ENCODE assay signal across 16 mouse cellular contexts in genomic region chr5:66949098-66949692, GRCm38 (mm10).
DNase-seq lines count a peak whose midpoint lies in the region; ATAC-seq and TF ChIP-seq lines count a peak whose summit lies in the region.
"Had no signal": no experiment of that assay in that cellular context is flagged by ENCODE, and none has a peak within 500 bp of the region (broad histone marks: within the 10 kb centered on the region; RNA-seq: fewer than 3 reads in every experiment).

No protein-coding gene starts in this region.

- intact Hi-C loops in left cerebral cortex, postnatal 36 days (cut with DNase I): no loop called here

- no peak for TF ChIP-seq CTCF in kidney, postnatal 0 days (IDR thresholded peaks at IDR 0.05; ENCODE audit: low read depth)

- H3K4me3 ChIP-seq in kidney, postnatal 0 days (replicated peaks; ENCODE audit: low read depth, low read length): no peak overlapping the region
- H3K4me3 ChIP-seq in embryonic facial prominence, embryonic 10.5 days: no peak overlapping the region
- no peak overlapping the region for H3K4me3 ChIP-seq in embryonic facial prominence, embryonic 14.5 days (ENCODE audit: low read depth, low read length)
- no peak overlapping the region for H3K4me3 ChIP-seq in limb, embryonic 12.5 days (replicated peaks)
- H3K4me3 ChIP-seq: erythroblast, embryonic 14.5 days; hindbrain, embryonic 12.5 days; liver, embryonic 13.5 days had no signal

- H3K9ac ChIP-seq in kidney, postnatal 0 days (ENCODE audit: low read depth, low read length): no peak overlapping the region
- H3K9ac ChIP-seq in embryonic facial prominence, embryonic 14.5 days (ENCODE audit: low read depth, low read length): no peak overlapping the region
- no peak overlapping the region for H3K9ac ChIP-seq in limb, embryonic 12.5 days (replicated peaks)
- H3K9ac ChIP-seq: hindbrain, embryonic 12.5 days; liver, embryonic 13.5 days had no signal

- no peaks in the 10 kb centered on the region for H3K9me3 ChIP-seq in kidney, postnatal 0 days (replicated peaks; ENCODE audit: low read length)
- peaks cover 6% of the 10 kb centered on the region; the same call in 1 of the 2 replicates for H3K9me3 ChIP-seq in embryonic facial prominence, embryonic 10.5 days
- 0 out of 2 replicates have a peak, but pooled peaks cover 6% of the 10 kb centered on the region for H3K9me3 ChIP-seq in embryonic facial prominence, embryonic 14.5 days (ENCODE audit: control insufficient read depth, low read length)
- H3K9me3 ChIP-seq in limb, embryonic 12.5 days: peaks cover 6% of the 10 kb centered on the region; the same call in 1 of the 2 replicates
- H3K9me3 ChIP-seq: hindbrain, embryonic 12.5 days; liver, embryonic 13.5 days had no signal

- H3K4me1 ChIP-seq in kidney, postnatal 0 days (replicated peaks; ENCODE audit: insufficient read depth, low read length): peaks cover 16% of the 10 kb centered on the region
- peaks cover 22% of the 10 kb centered on the region for H3K4me1 ChIP-seq in embryonic facial prominence, embryonic 10.5 days
- peaks cover 29% of the 10 kb centered on the region for H3K4me1 ChIP-seq in embryonic facial prominence, embryonic 14.5 days (ENCODE audit: control insufficient read depth, insufficient read depth, low read length)
- H3K4me1 ChIP-seq in limb, embryonic 12.5 days (replicated peaks): peaks cover 33% of the 10 kb centered on the region
- H3K4me1 ChIP-seq: liver, embryonic 13.5 days had no signal

- peak; percentile 63 for ATAC-seq in kidney, postnatal 0 days (replicated peaks; ENCODE audit: low FRiP score, low read depth)
- ATAC-seq in embryonic facial prominence, embryonic 14.5 days (ENCODE audit: low read depth): no peak
- ATAC-seq in limb, embryonic 12.5 days (ENCODE audit: insufficient number of reproducible peaks, insufficient read depth, low FRiP score, low TSS enrichment, low read depth): no peak
- ATAC-seq: intestine, postnatal 0 days had no signal

- H3K4me2 ChIP-seq in kidney, postnatal 0 days (ENCODE audit: low read length): no peak overlapping the region
- H3K4me2 ChIP-seq in embryonic facial prominence, embryonic 14.5 days (ENCODE audit: low read depth, low read length): no peak overlapping the region
- H3K4me2 ChIP-seq in limb, embryonic 12.5 days: no peak overlapping the region
- H3K4me2 ChIP-seq: hindbrain, embryonic 12.5 days; liver, embryonic 13.5 days had no signal

- DNase-seq in kidney, postnatal 0 days (ENCODE audit: low spot score): peak; percentile 75
- DNase-seq in kidney, adult 8-10 months: no peak
- no peak for DNase-seq in embryonic facial prominence, embryonic 10.5 days (ENCODE audit: low spot score)
- peak; percentile 51 for DNase-seq in embryonic facial prominence, embryonic 14.5 days (ENCODE audit: low spot score)
- DNase-seq in left cerebral cortex, postnatal 36 days (ENCODE audit: low spot score in 2 of 2): no peak
- no peak for DNase-seq in urinary bladder, postnatal 25 days (ENCODE audit: low spot score)
- DNase-seq: adrenal gland, adult 2 months; cerebellum, adult 9-10 months; layer of hippocampus, adult 9-11 months; liver, embryonic 13.5 days; midbrain, embryonic 14.5 days had no signal

- no peaks in the 10 kb centered on the region for H3K27me3 ChIP-seq in kidney, postnatal 0 days (ENCODE audit: insufficient read depth, low read length)
- no peaks in the 10 kb centered on the region for H3K27me3 ChIP-seq in embryonic facial prominence, embryonic 10.5 days (replicated peaks; ENCODE audit: low read depth, poor library complexity, severe bottlenecking)
- H3K27me3 ChIP-seq in embryonic facial prominence, embryonic 14.5 days (replicated peaks; ENCODE audit: control insufficient read depth, insufficient read depth, low read length): no peaks in the 10 kb centered on the region
- H3K27me3 ChIP-seq in limb, embryonic 12.5 days: no peaks in the 10 kb centered on the region
- H3K27me3 ChIP-seq: hindbrain, embryonic 12.5 days; liver, embryonic 13.5 days had no signal

- 36% methylated on average over 8 of the region's 8 CpGs for WGBS in kidney, postnatal 0 days
- 80% methylated on average over 8 of the region's 8 CpGs for WGBS in embryonic facial prominence, embryonic 10.5 days
- 65% methylated on average over 8 of the region's 8 CpGs for WGBS in embryonic facial prominence, embryonic 14.5 days
- 56% methylated on average over 8 of the region's 8 CpGs for WGBS in limb, embryonic 12.5 days

- H3K27ac ChIP-seq in kidney, postnatal 0 days: peak overlapping the region; percentile 58
- peak overlapping the region; percentile 72; the same call in 1 of the 2 replicates for H3K27ac ChIP-seq in embryonic facial prominence, embryonic 10.5 days (replicated peaks)
- H3K27ac ChIP-seq in embryonic facial prominence, embryonic 14.5 days (replicated peaks; ENCODE audit: low read depth, low read length): peak overlapping the region; percentile 86
- H3K27ac ChIP-seq in limb, embryonic 12.5 days: peak overlapping the region; percentile 86; the same call in 1 of the 2 replicates
- H3K27ac ChIP-seq: liver, embryonic 13.5 days had no signal

- H3K36me3 ChIP-seq in kidney, postnatal 0 days (ENCODE audit: insufficient read depth, low read length): no peaks in the 10 kb centered on the region
- H3K36me3 ChIP-seq in embryonic facial prominence, embryonic 10.5 days (replicated peaks): peaks cover 5% of the 10 kb centered on the region; the same call in 1 of the 2 replicates
- no peaks in the 10 kb centered on the region for H3K36me3 ChIP-seq in embryonic facial prominence, embryonic 14.5 days (ENCODE audit: control insufficient read depth, insufficient read depth, low read length)
- H3K36me3 ChIP-seq in limb, embryonic 12.5 days: no peaks in the 10 kb centered on the region
- H3K36me3 ChIP-seq: G1E; hindbrain, embryonic 12.5 days; liver, embryonic 13.5 days had no signal

Comparison
In these comparisons a context has a peak if more than half of its experiments do, and no peak if none do; other contexts are left out.
1. DNase-seq: peak in kidney, postnatal 0 days (single experiment) and embryonic facial prominence, embryonic 14.5 days (single experiment); none in kidney, adult 8-10 months (0 of 2), embryonic facial prominence, embryonic 10.5 days (single experiment), left cerebral cortex, postnatal 36 days (0 of 2) and urinary bladder, postnatal 25 days (single experiment).
2. Peak in every context shown above with its lines, with median percentiles within 50 percentile points of each other: H3K27ac ChIP-seq.